Mouse (Mus musculus) testis, adult 2 months (tissue): ENCODE results near the gene F13b.

ENCODE experiments used
- CTCF ChIP-seq: fragments of 200-500 bp; IDR thresholded peaks from 2 replicates; pipeline ENCODE4 v1.5.1; 2012; ENCODE audit warnings: low read depth, mild to moderate bottlenecking, inconsistent platforms, low read length, moderate library complexity; ENCODE audit not compliant: control insufficient read depth, insufficient read depth, insufficient replicate concordance
- POLR2A ChIP-seq: fragments of 200-500 bp; IDR thresholded peaks from 2 replicates; pipeline ENCODE4 v1.6.1; 2012; ENCODE audit warnings: low read depth, mild to moderate bottlenecking, inconsistent platforms, low read length, moderate library complexity; ENCODE audit not compliant: control insufficient read depth

DNA sequence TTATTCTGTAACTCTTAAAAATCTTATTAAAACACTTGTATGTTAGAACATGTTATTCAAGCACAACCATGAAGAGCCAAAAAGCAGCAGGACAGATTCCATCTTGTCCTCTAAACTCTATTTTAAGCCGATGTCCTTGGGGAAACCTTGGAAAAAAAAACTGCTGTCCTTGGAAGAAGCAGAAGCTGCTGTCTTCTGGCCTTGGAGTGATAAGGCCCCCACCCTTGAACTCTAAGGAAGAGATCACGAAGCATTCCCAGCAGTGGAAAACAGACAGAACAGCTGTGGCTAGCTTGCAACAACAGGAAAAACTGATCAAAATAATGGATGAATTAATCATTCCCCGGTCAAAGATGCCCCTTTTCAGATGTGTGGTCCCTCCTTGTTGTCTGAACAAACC is 5.3 kb upstream of the F13b start:
- no peak for TF ChIP-seq CTCF
- no peak for TF ChIP-seq POLR2A
